Mouse (Mus musculus): ENCODE measurements around the gene Ptdss2. TPM values are rescaled to one million over a fixed set of nuclear protein-coding genes. Genes with fewer than 3 reads are reported as not detected.

Gene Ptdss2
- 10 to 100 TPM; 52.9 to 65.6 TPM for total RNA-seq (2021)
- long read RNA-seq, experiment 1, transcript Ptdss2-201 (12 exons, 3,624 nt): major isoform, 46 of 72 reads
- long read RNA-seq, experiment 1, partial matches to known transcripts: 3 of 72 reads
- long read RNA-seq, experiment 1, other reads (novel, unspliced or antisense): 19 of 72 reads
- long read RNA-seq, experiment 2, transcript Ptdss2-201 (12 exons, 3,624 nt): major isoform, 47 of 72 reads
- long read RNA-seq, experiment 2, partial matches to known transcripts: 7 of 72 reads
- long read RNA-seq, experiment 2, other reads (novel, unspliced or antisense): 14 of 72 reads

- no peak for DNase-seq (ENCODE audit: low spot score in 2 of 2)
- intact Hi-C loops (cut with DNase I): loop anchor here (5.0 kb wide), 1 partner anchor 50 kb away; the partner anchor contains the start of gene Rnh1
Observed at GRCm38 (mm10) chr7:141122245-141122644, at the start of gene Ptdss2. Ptdss2 (plus strand) TSS chr7:141122382.

GRCm38 (mm10) chr7:141073782-141074181 lies 48.4 kb upstream of the Ptdss2 start:
- DNase-seq (ENCODE audit: low spot score in 2 of 2): peak in 1 of 2 experiments; percentile 74
- intact Hi-C loops (cut with DNase I): loop anchor here (5.0 kb wide), 1 partner anchor 99 kb away; the partner anchor contains the start of gene Rnh1

GRCm38 (mm10) chr7:141077841-141078240 lies 44.3 kb upstream of the Ptdss2 start, which contains the start of gene Pkp3:
Pkp3 (plus strand) TSS chr7:141078218.
- intact Hi-C loops (cut with DNase I): no loop called here

GRCm38 (mm10) chr7:141078876-141079275 lies 43.3 kb upstream of the Ptdss2 start:
- intact Hi-C loops (cut with DNase I): no loop called here
- no peak for DNase-seq (ENCODE audit: low spot score in 2 of 2)

More at GRCm38 (mm10) chr7:141077841-141078240, 44.3 kb upstream of the Ptdss2 start, which contains the start of gene Pkp3:
- no peak for DNase-seq (ENCODE audit: low spot score in 2 of 2)

- intact Hi-C loops (cut with DNase I): no loop called here
- DNase-seq (ENCODE audit: low spot score in 2 of 2): no peak
Observed at GRCm38 (mm10) chr7:141079481-141080449, 42.4 kb upstream of the Ptdss2 start.

- intact Hi-C loops (cut with DNase I): no loop called here
- no peak for DNase-seq (ENCODE audit: low spot score in 2 of 2)
Observed at GRCm38 (mm10) chr7:141087894-141088293, 34.3 kb upstream of the Ptdss2 start.

- DNase-seq (ENCODE audit: low spot score in 2 of 2): no peak
- intact Hi-C loops (cut with DNase I): no loop called here
Observed at GRCm38 (mm10) chr7:141088473-141088872, 33.7 kb upstream of the Ptdss2 start.

- no peak for DNase-seq (ENCODE audit: low spot score in 2 of 2)
- intact Hi-C loops (cut with DNase I): loop anchor here (10.0 kb wide), 1 partner anchor 275 kb away; no protein-coding TSS in a partner anchor
Observed at GRCm38 (mm10) chr7:141090228-141090627, 32.0 kb upstream of the Ptdss2 start.

GRCm38 (mm10) chr7:141092051-141092735 lies 30.0 kb upstream of the Ptdss2 start:
- intact Hi-C loops (cut with DNase I): loop anchor here (10.0 kb wide), 1 partner anchor 273 kb away; no protein-coding TSS in a partner anchor
- peak in 1 of 2 experiments; percentile 53 for DNase-seq (ENCODE audit: low spot score in 2 of 2)

GRCm38 (mm10) chr7:141093950-141094349 lies 28.2 kb upstream of the Ptdss2 start:
- intact Hi-C loops (cut with DNase I): loop anchor here (10.0 kb wide), 1 partner anchor 271 kb away; no protein-coding TSS in a partner anchor
- DNase-seq (ENCODE audit: low spot score in 2 of 2): no peak

- intact Hi-C loops (cut with DNase I): loop anchor here (10.0 kb wide), 1 partner anchor 270 kb away; no protein-coding TSS in a partner anchor
- DNase-seq (ENCODE audit: low spot score in 2 of 2): no peak
Observed at GRCm38 (mm10) chr7:141094487-141095205, 27.5 kb upstream of the Ptdss2 start.

- no peak for DNase-seq (ENCODE audit: low spot score in 2 of 2)
- intact Hi-C loops (cut with DNase I): loop anchor here (10.0 kb wide), 1 partner anchor 269 kb away; no protein-coding TSS in a partner anchor
Observed at GRCm38 (mm10) chr7:141096021-141096420, 26.2 kb upstream of the Ptdss2 start.

GRCm38 (mm10) chr7:141096649-141097056 lies 25.5 kb upstream of the Ptdss2 start:
- DNase-seq (ENCODE audit: low spot score in 2 of 2): no peak
- intact Hi-C loops (cut with DNase I): loop anchor here (10.0 kb wide), 1 partner anchor 268 kb away; no protein-coding TSS in a partner anchor

GRCm38 (mm10) chr7:141097177-141097576 lies 25.0 kb upstream of the Ptdss2 start:
- no peak for DNase-seq (ENCODE audit: low spot score in 2 of 2)
- intact Hi-C loops (cut with DNase I): loop anchor here (10.0 kb wide), 1 partner anchor 268 kb away; no protein-coding TSS in a partner anchor

GRCm38 (mm10) chr7:141099911-141100691 lies 22.1 kb upstream of the Ptdss2 start, which contains the start of gene Sigirr:
Sigirr (minus strand) TSS chr7:141100572.
- intact Hi-C loops (cut with DNase I): loop anchor here (10.0 kb wide), 1 partner anchor 265 kb away; no protein-coding TSS in a partner anchor
- DNase-seq (ENCODE audit: low spot score in 2 of 2): peak; percentile 25 to 27

GRCm38 (mm10) chr7:141103161-141103560 lies 19.0 kb upstream of the Ptdss2 start:
- intact Hi-C loops (cut with DNase I): no loop called here
- no peak for DNase-seq (ENCODE audit: low spot score in 2 of 2)

- DNase-seq (ENCODE audit: low spot score in 2 of 2): no peak
- intact Hi-C loops (cut with DNase I): no loop called here
Observed at GRCm38 (mm10) chr7:141115874-141116273, 6.3 kb upstream of the Ptdss2 start.

Data from left cerebral cortex, postnatal 14 days (tissue).